Mouse (Mus musculus): ENCODE data around the gene 1700061G19Rik. TPM values are rescaled to one million over a fixed set of nuclear protein-coding genes. Genes with fewer than 3 reads are reported as not detected.

The 1700061G19Rik gene
- polyA plus RNA-seq, 1 experiment, result 0.01 TPM

- TF ChIP-seq MYOD1 (IDR thresholded peaks at IDR 0.05; ENCODE audit: control insufficient read depth in 1 of 3, insufficient read length in 2 of 3, low read depth in 2 of 3) (no peak), USF1 (IDR thresholded peaks at IDR 0.05; ENCODE audit: low read depth) (no peak), TCF12 (IDR thresholded peaks at IDR 0.05; ENCODE audit: insufficient read depth, poor library complexity, severe bottlenecking) (no peak), E2F4 (IDR thresholded peaks at IDR 0.05; ENCODE audit: insufficient read depth) (no peak), TCF3 (IDR thresholded peaks at IDR 0.05; ENCODE audit: insufficient read length, low read depth) (no peak), POLR2A (IDR thresholded peaks at IDR 0.05; ENCODE audit: insufficient read length, low read depth) (no peak), SRF (IDR thresholded peaks at IDR 0.05; ENCODE audit: control insufficient read depth, insufficient read length, low read depth) (no peak)
- no peaks in the 10 kb centered on the region for H3K36me3 ChIP-seq (ENCODE audit: control insufficient read depth, insufficient read depth)
- H3K4me2 ChIP-seq (ENCODE audit: low read depth), result no peak overlapping the region
- no peak overlapping the region for H3K4me3 ChIP-seq
- H3ac ChIP-seq (ENCODE audit: control insufficient read depth, insufficient read length), result no peak overlapping the region
- H3K27me3 ChIP-seq (ENCODE audit: control insufficient read depth, insufficient read depth, insufficient read length), result no peaks in the 10 kb centered on the region
- H3K79me2 ChIP-seq (ENCODE audit: control insufficient read depth, insufficient read depth), result no peaks in the 10 kb centered on the region
Observed at GRCm38 (mm10) chr17:56872512-56872911, 2.8 kb upstream of the 1700061G19Rik start.

GRCm38 (mm10) chr17:56874237-56874636 lies 1.0 kb upstream of the 1700061G19Rik start, which contains the start of gene Acsbg2:
Acsbg2 (minus strand) TSS chr17:56874447.
- Histone ChIP-seq H3K36me3 (ENCODE audit: control insufficient read depth, insufficient read depth) (no peaks in the 10 kb centered on the region), H3ac (ENCODE audit: control insufficient read depth, insufficient read length) (no peak within 1 kb of the TSS), H3K4me3 (no peak within 1 kb of the TSS), H3K79me2 (ENCODE audit: control insufficient read depth, insufficient read depth) (no peaks in the 10 kb centered on the region), H3K4me2 (ENCODE audit: low read depth) (no peak within 1 kb of the TSS), H3K27me3 (ENCODE audit: control insufficient read depth, insufficient read depth, insufficient read length) (no peaks in the 10 kb centered on the region)
- no peak for TF ChIP-seq USF1 (IDR thresholded peaks at IDR 0.05; ENCODE audit: low read depth)
- TF ChIP-seq MYOG (IDR thresholded peaks at IDR 0.05; ENCODE audit: control insufficient read depth in 1 of 3, insufficient read depth in 1 of 3, insufficient read length in 2 of 3, low read depth in 2 of 3), result no peak
- no peak for TF ChIP-seq TCF12 (IDR thresholded peaks at IDR 0.05; ENCODE audit: insufficient read depth, poor library complexity, severe bottlenecking)
- no peak for TF ChIP-seq MYOD1 (IDR thresholded peaks at IDR 0.05; ENCODE audit: control insufficient read depth in 1 of 3, insufficient read length in 2 of 3, low read depth in 2 of 3)
- no peak for TF ChIP-seq TCF3 (IDR thresholded peaks at IDR 0.05; ENCODE audit: insufficient read length, low read depth)
- TF ChIP-seq CEBPB (IDR thresholded peaks at IDR 0.05; ENCODE audit: insufficient read depth, poor library complexity, severe bottlenecking), result no peak
- no peak for TF ChIP-seq MAX (IDR thresholded peaks at IDR 0.05; ENCODE audit: low read depth)
- no peak for TF ChIP-seq POLR2A (IDR thresholded peaks at IDR 0.05; ENCODE audit: insufficient read length, low read depth)
- no peak for TF ChIP-seq POLR2AphosphoS2 (IDR thresholded peaks at IDR 0.05; ENCODE audit: insufficient read length, low read depth)
- no peak for TF ChIP-seq REST (IDR thresholded peaks at IDR 0.05; ENCODE audit: insufficient read depth, insufficient read length)

- Histone ChIP-seq H3K79me2 (ENCODE audit: control insufficient read depth, insufficient read depth) (no peaks in the 10 kb centered on the region), H3K4me2 (ENCODE audit: low read depth) (no peak overlapping the region), H3ac (ENCODE audit: control insufficient read depth, insufficient read length) (no peak overlapping the region), H3K4me3 (no peak overlapping the region), H3K36me3 (ENCODE audit: control insufficient read depth, insufficient read depth) (no peaks in the 10 kb centered on the region), H3K27me3 (ENCODE audit: control insufficient read depth, insufficient read depth, insufficient read length) (no peaks in the 10 kb centered on the region)
- TF ChIP-seq MYOD1 (IDR thresholded peaks at IDR 0.05; ENCODE audit: control insufficient read depth in 1 of 3, insufficient read length in 2 of 3, low read depth in 2 of 3) (no peak), SRF (IDR thresholded peaks at IDR 0.05; ENCODE audit: control insufficient read depth, insufficient read length, low read depth) (no peak), TCF12 (IDR thresholded peaks at IDR 0.05; ENCODE audit: insufficient read depth, poor library complexity, severe bottlenecking) (no peak), MAX (IDR thresholded peaks at IDR 0.05; ENCODE audit: low read depth) (no peak), TCF3 (IDR thresholded peaks at IDR 0.05; ENCODE audit: insufficient read length, low read depth) (no peak), USF1 (IDR thresholded peaks at IDR 0.05; ENCODE audit: low read depth) (no peak), E2F4 (IDR thresholded peaks at IDR 0.05; ENCODE audit: insufficient read depth) (no peak), MYOG (IDR thresholded peaks at IDR 0.05; ENCODE audit: control insufficient read depth in 1 of 3, insufficient read depth in 1 of 3, insufficient read length in 2 of 3, low read depth in 2 of 3) (no peak), POLR2AphosphoS2 (IDR thresholded peaks at IDR 0.05; ENCODE audit: insufficient read length, low read depth) (no peak), CEBPB (IDR thresholded peaks at IDR 0.05; ENCODE audit: insufficient read depth, poor library complexity, severe bottlenecking) (no peak), POLR2A (IDR thresholded peaks at IDR 0.05; ENCODE audit: insufficient read length, low read depth) (no peak)
Observed at GRCm38 (mm10) chr17:56876465-56876864, 1.2 kb downstream of the 1700061G19Rik start.

GRCm38 (mm10) chr17:56876981-56877380 lies 1.7 kb downstream of the 1700061G19Rik start:
- Histone ChIP-seq H3K4me2 (ENCODE audit: low read depth) (no peak overlapping the region), H3ac (ENCODE audit: control insufficient read depth, insufficient read length) (no peak overlapping the region), H3K27me3 (ENCODE audit: control insufficient read depth, insufficient read depth, insufficient read length) (no peaks in the 10 kb centered on the region), H3K4me3 (no peak overlapping the region), H3K36me3 (ENCODE audit: control insufficient read depth, insufficient read depth) (no peaks in the 10 kb centered on the region), H3K79me2 (ENCODE audit: control insufficient read depth, insufficient read depth) (no peaks in the 10 kb centered on the region)
- no peak for TF ChIP-seq TCF12 (IDR thresholded peaks at IDR 0.05; ENCODE audit: insufficient read depth, poor library complexity, severe bottlenecking)
- no peak for TF ChIP-seq CEBPB (IDR thresholded peaks at IDR 0.05; ENCODE audit: insufficient read depth, poor library complexity, severe bottlenecking)
- TF ChIP-seq SRF (IDR thresholded peaks at IDR 0.05; ENCODE audit: control insufficient read depth, insufficient read length, low read depth), result no peak
- TF ChIP-seq MYOD1 (IDR thresholded peaks at IDR 0.05; ENCODE audit: control insufficient read depth in 1 of 3, insufficient read length in 2 of 3, low read depth in 2 of 3), result no peak
- TF ChIP-seq MAX (IDR thresholded peaks at IDR 0.05; ENCODE audit: low read depth), result no peak
- no peak for TF ChIP-seq USF1 (IDR thresholded peaks at IDR 0.05; ENCODE audit: low read depth)
- no peak for TF ChIP-seq E2F4 (IDR thresholded peaks at IDR 0.05; ENCODE audit: insufficient read depth)
- TF ChIP-seq TCF3 (IDR thresholded peaks at IDR 0.05; ENCODE audit: insufficient read length, low read depth), result no peak
- no peak for TF ChIP-seq POLR2A (IDR thresholded peaks at IDR 0.05; ENCODE audit: insufficient read length, low read depth)
- no peak for TF ChIP-seq REST (IDR thresholded peaks at IDR 0.05; ENCODE audit: insufficient read depth, insufficient read length)
- TF ChIP-seq POLR2AphosphoS2 (IDR thresholded peaks at IDR 0.05; ENCODE audit: insufficient read length, low read depth), result no peak
- TF ChIP-seq MYOG (IDR thresholded peaks at IDR 0.05; ENCODE audit: control insufficient read depth in 1 of 3, insufficient read depth in 1 of 3, insufficient read length in 2 of 3, low read depth in 2 of 3), result no peak

- Histone ChIP-seq H3K36me3 (ENCODE audit: control insufficient read depth, insufficient read depth) (no peaks in the 10 kb centered on the region), H3K27me3 (ENCODE audit: control insufficient read depth, insufficient read depth, insufficient read length) (no peaks in the 10 kb centered on the region), H3K4me3 (no peak overlapping the region), H3ac (ENCODE audit: control insufficient read depth, insufficient read length) (no peak overlapping the region), H3K79me2 (ENCODE audit: control insufficient read depth, insufficient read depth) (no peaks in the 10 kb centered on the region), H3K4me2 (ENCODE audit: low read depth) (no peak overlapping the region)
- TF ChIP-seq CEBPB (IDR thresholded peaks at IDR 0.05; ENCODE audit: insufficient read depth, poor library complexity, severe bottlenecking), result no peak
- no peak for TF ChIP-seq SRF (IDR thresholded peaks at IDR 0.05; ENCODE audit: control insufficient read depth, insufficient read length, low read depth)
- no peak for TF ChIP-seq MYOG (IDR thresholded peaks at IDR 0.05; ENCODE audit: control insufficient read depth in 1 of 3, insufficient read depth in 1 of 3, insufficient read length in 2 of 3, low read depth in 2 of 3)
- no peak for TF ChIP-seq POLR2AphosphoS2 (IDR thresholded peaks at IDR 0.05; ENCODE audit: insufficient read length, low read depth)
- TF ChIP-seq REST (IDR thresholded peaks at IDR 0.05; ENCODE audit: insufficient read depth, insufficient read length), result no peak
- no peak for TF ChIP-seq E2F4 (IDR thresholded peaks at IDR 0.05; ENCODE audit: insufficient read depth)
- TF ChIP-seq POLR2A (IDR thresholded peaks at IDR 0.05; ENCODE audit: insufficient read length, low read depth), result no peak
- no peak for TF ChIP-seq TCF3 (IDR thresholded peaks at IDR 0.05; ENCODE audit: insufficient read length, low read depth)
- no peak for TF ChIP-seq USF1 (IDR thresholded peaks at IDR 0.05; ENCODE audit: low read depth)
- no peak for TF ChIP-seq MAX (IDR thresholded peaks at IDR 0.05; ENCODE audit: low read depth)
- TF ChIP-seq TCF12 (IDR thresholded peaks at IDR 0.05; ENCODE audit: insufficient read depth, poor library complexity, severe bottlenecking), result no peak
- no peak for TF ChIP-seq MYOD1 (IDR thresholded peaks at IDR 0.05; ENCODE audit: control insufficient read depth in 1 of 3, insufficient read length in 2 of 3, low read depth in 2 of 3)
Observed at GRCm38 (mm10) chr17:56877426-56877825, 2.1 kb downstream of the 1700061G19Rik start.
